Mouse (Mus musculus) myocyte (in vitro differentiated cells): ENCODE measurements around the gene Ucn2. TPM values are rescaled to one million over a fixed set of nuclear protein-coding genes. Genes with fewer than 3 reads are reported as not detected.
A peak's percentile ranks its signal among the peaks of the same experiment; 100 is the strongest.

Experiments used
- H3K27me3 ChIP-seq: one replicate; pipeline ENCODE4 v1.6.1; 2011; ENCODE audit not compliant: control insufficient read depth, insufficient read depth, insufficient read length
- H3K36me3 ChIP-seq: one replicate; pipeline ENCODE4 v1.6.1; 2011; ENCODE audit not compliant: control insufficient read depth, insufficient read depth
- H3K4me2 ChIP-seq: one replicate; pipeline ENCODE4 v1.6.1; 2011; ENCODE audit warnings: low read depth, control low read depth
- H3K4me3 ChIP-seq: one replicate; pipeline ENCODE4 v1.5.1; 2011; ENCODE audit warnings: mild to moderate bottlenecking, control low read depth, moderate library complexity
- H3K79me2 ChIP-seq: one replicate; pipeline ENCODE4 v1.6.1; 2011; ENCODE audit not compliant: control insufficient read depth, insufficient read depth
- H3ac ChIP-seq: one replicate; pipeline ENCODE4 v1.6.1; 2011; ENCODE audit not compliant: control insufficient read depth, insufficient read length
- CEBPB ChIP-seq: IDR thresholded peaks from 2 replicates; pipeline ENCODE4 v1.6.1; 2011; ENCODE audit warnings: mild to moderate bottlenecking, moderate library complexity; ENCODE audit not compliant: poor library complexity, insufficient read depth, severe bottlenecking
- E2F4 ChIP-seq: IDR thresholded peaks from one replicate; pipeline ENCODE4 v1.6.1; 2011; ENCODE audit warnings: mild to moderate bottlenecking, control low read depth, moderate library complexity; ENCODE audit not compliant: insufficient read depth
- MAX ChIP-seq: IDR thresholded peaks from one replicate; pipeline ENCODE4 v1.6.1; 2011; ENCODE audit warnings: low read depth, mild to moderate bottlenecking, control low read depth
- MYOD1 ChIP-seq, 3 experiments: IDR thresholded peaks; one replicate each; pipeline ENCODE4 v1.6.1; 2011; ENCODE audit warnings: control low read depth in 2 of 3, low read depth in 2 of 3, mild to moderate bottlenecking in 2 of 3, moderate library complexity in 1 of 3; ENCODE audit not compliant: insufficient read length in 2 of 3, control insufficient read depth in 1 of 3
- MYOG ChIP-seq, 3 experiments: IDR thresholded peaks; one replicate each; pipeline ENCODE4 v1.6.1; 2011; ENCODE audit warnings: control low read depth in 2 of 3, low read depth in 2 of 3, mild to moderate bottlenecking in 2 of 3; ENCODE audit not compliant: insufficient read length in 2 of 3, control insufficient read depth in 1 of 3, insufficient read depth in 1 of 3
- POLR2A ChIP-seq: IDR thresholded peaks from one replicate; pipeline ENCODE4 v1.6.1; 2011; ENCODE audit warnings: low read depth, mild to moderate bottlenecking, control low read depth, moderate library complexity; ENCODE audit not compliant: insufficient read length
- POLR2AphosphoS2 ChIP-seq: IDR thresholded peaks from one replicate; pipeline ENCODE4 v1.6.1; 2011; ENCODE audit warnings: low read depth, control low read depth; ENCODE audit not compliant: insufficient read length
- REST ChIP-seq: IDR thresholded peaks from one replicate; pipeline ENCODE4 v1.6.1; 2011; ENCODE audit warnings: mild to moderate bottlenecking, control low read depth, moderate library complexity; ENCODE audit not compliant: insufficient read depth, insufficient read length
- SRF ChIP-seq: IDR thresholded peaks from one replicate; pipeline ENCODE4 v1.6.1; 2011; ENCODE audit warnings: low read depth; ENCODE audit not compliant: control insufficient read depth, insufficient read length
- TCF12 ChIP-seq: IDR thresholded peaks from one replicate; pipeline ENCODE4 v1.6.1; 2011; ENCODE audit warnings: mild to moderate bottlenecking, control low read depth; ENCODE audit not compliant: poor library complexity, insufficient read depth, severe bottlenecking
- TCF3 ChIP-seq: IDR thresholded peaks from one replicate; pipeline ENCODE4 v1.6.1; 2011; ENCODE audit warnings: low read depth, control low read depth; ENCODE audit not compliant: insufficient read length
- USF1 ChIP-seq: IDR thresholded peaks from one replicate; pipeline ENCODE4 v1.6.1; 2011; ENCODE audit warnings: low read depth, mild to moderate bottlenecking, control low read depth, moderate library complexity
- polyA plus RNA-seq: library from polyadenylated mRNA; unstranded; fragments of >200 nt; fragmentation: generic; extraction: Trizol; gene quantifications from one replicate; pipeline ENCODE4 v1.2.1, GENCODE M21; 2012; ENCODE audit warnings: missing spikeins

The Ucn2 gene
- polyA plus RNA-seq, 1 experiment, result 0.17 TPM

DNA sequence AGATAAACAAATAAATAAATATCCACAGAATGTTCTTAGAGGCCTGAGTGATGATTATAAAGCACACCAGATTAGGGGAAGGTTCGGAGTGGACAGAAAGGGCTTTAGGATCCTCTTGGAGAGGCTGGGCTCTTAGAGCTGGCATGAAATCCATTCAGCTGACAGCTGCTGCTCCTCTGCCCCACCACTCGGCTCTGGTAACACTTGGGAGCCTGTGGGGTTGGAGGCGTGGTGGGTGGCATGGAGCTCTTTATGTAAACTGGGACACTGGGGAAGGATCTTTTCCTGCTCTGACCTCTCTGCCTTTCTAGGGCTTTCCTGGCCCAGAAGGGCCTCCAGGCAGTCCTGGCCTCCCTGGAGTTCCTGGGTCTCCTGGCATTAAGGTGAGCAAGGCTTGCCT, 22.2 kb upstream of the Ucn2 start:
- H3K36me3 ChIP-seq, result no peaks in the 10 kb centered on the region
- TF ChIP-seq MYOD1 (IDR thresholded peaks at IDR 0.05; ENCODE audit: control insufficient read depth in 1 of 3, insufficient read length in 2 of 3, low read depth in 2 of 3) (peak in 2 of 3 experiments; percentile 34 to 65), MYOG (IDR thresholded peaks at IDR 0.05; ENCODE audit: control insufficient read depth in 1 of 3, insufficient read depth in 1 of 3, insufficient read length in 2 of 3, low read depth in 2 of 3) (peak in 1 of 3 experiments; percentile 57), SRF (no peak), POLR2A (no peak), CEBPB (no peak)
- no peaks in the 10 kb centered on the region for H3K27me3 ChIP-seq
- H3K4me2 ChIP-seq, result peak overlapping the region; percentile 0
- no peak overlapping the region for H3K4me3 ChIP-seq
- H3K79me2 ChIP-seq, result no peaks in the 10 kb centered on the region
- no peak overlapping the region for H3ac ChIP-seq

DNA sequence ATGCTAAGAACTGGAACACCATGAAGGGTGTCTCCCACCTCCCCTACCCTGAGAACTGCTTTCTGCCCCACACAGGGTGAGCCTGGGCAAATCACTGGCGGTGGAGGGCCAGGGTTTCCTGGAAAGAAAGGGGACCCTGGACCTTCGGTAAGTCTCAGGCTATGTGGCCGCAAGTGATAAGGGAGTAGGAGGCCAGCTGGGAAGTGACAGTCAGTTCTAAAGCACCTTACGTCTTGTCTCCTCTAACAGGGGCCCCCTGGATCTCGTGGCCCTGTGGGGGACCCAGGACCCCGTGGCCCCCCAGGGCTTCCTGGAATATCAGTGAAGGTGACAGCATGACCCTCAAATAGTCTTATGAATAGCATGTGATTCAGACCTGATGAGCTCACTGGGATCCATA, 21.5 kb upstream of the Ucn2 start:
- no peaks in the 10 kb centered on the region for H3K27me3 ChIP-seq
- no peak overlapping the region for H3ac ChIP-seq
- H3K36me3 ChIP-seq, result no peaks in the 10 kb centered on the region
- H3K79me2 ChIP-seq, result no peaks in the 10 kb centered on the region
- no peak overlapping the region for H3K4me3 ChIP-seq
- H3K4me2 ChIP-seq, result no peak overlapping the region
- no peak for TF ChIP-seq MYOD1 (IDR thresholded peaks at IDR 0.05; ENCODE audit: control insufficient read depth in 1 of 3, insufficient read length in 2 of 3, low read depth in 2 of 3)
- TF ChIP-seq E2F4, result no peak
- TF ChIP-seq USF1, result no peak
- TF ChIP-seq REST, result no peak
- no peak for TF ChIP-seq TCF12

DNA sequence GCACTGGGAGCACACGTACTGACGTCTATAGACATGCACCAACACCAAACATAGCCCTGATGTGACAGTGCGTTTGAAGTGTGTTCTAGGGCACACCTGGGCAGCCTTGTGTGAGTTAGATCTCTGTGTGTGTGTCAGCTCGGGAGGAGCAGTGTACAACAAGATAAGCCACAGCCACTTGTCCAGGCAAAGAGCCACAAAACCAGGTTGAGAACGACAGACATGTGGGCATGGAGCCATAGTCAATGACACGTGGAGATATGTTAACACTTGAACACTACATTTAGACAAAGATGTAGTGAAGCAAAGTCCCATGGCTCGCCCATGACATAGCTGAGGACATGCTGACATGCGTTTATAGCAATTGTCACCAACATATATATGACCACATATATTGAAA, 15.2 kb upstream of the Ucn2 start:
- H3K36me3 ChIP-seq, result no peaks in the 10 kb centered on the region
- no peak overlapping the region for H3K4me3 ChIP-seq
- H3ac ChIP-seq, result no peak overlapping the region
- H3K4me2 ChIP-seq, result no peak overlapping the region
- no peak for TF ChIP-seq MYOG (IDR thresholded peaks at IDR 0.05; ENCODE audit: control insufficient read depth in 1 of 3, insufficient read depth in 1 of 3, insufficient read length in 2 of 3, low read depth in 2 of 3)
- TF ChIP-seq TCF12, result no peak
- TF ChIP-seq USF1, result no peak
- TF ChIP-seq POLR2AphosphoS2, result no peak
- TF ChIP-seq E2F4, result no peak
- TF ChIP-seq SRF, result no peak
- TF ChIP-seq CEBPB, result no peak
- TF ChIP-seq POLR2A, result no peak
- no peak for TF ChIP-seq TCF3
- TF ChIP-seq MAX, result no peak
- no peak for TF ChIP-seq MYOD1 (IDR thresholded peaks at IDR 0.05; ENCODE audit: control insufficient read depth in 1 of 3, insufficient read length in 2 of 3, low read depth in 2 of 3)
- TF ChIP-seq REST, result no peak
- no peaks in the 10 kb centered on the region for H3K79me2 ChIP-seq
- no peaks in the 10 kb centered on the region for H3K27me3 ChIP-seq

DNA sequence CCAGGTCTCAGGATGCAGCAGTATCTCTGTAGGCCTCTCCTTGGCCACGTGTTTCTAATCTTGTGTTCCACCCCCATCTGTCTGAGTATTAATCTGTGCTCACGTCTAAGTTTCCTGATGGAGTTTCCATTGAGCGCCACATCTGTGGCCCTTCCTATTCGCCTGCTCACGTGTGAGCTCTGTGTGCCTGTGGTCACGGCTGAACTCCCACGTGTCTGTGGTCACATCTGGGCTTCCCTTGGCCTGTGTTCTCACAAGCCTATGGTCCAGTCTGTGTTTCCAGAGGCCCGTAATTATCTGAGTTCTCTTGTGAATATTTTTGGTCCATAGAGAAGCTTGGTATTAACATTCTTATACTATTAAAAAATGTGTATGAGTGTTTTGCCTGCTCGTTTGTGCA, 9.3 kb upstream of the Ucn2 start:
- Histone ChIP-seq H3K27me3 (no peaks in the 10 kb centered on the region), H3K4me2 (no peak overlapping the region), H3K4me3 (no peak overlapping the region), H3K36me3 (no peaks in the 10 kb centered on the region), H3K79me2 (no peaks in the 10 kb centered on the region), H3ac (no peak overlapping the region)
- no peak for TF ChIP-seq MYOD1 (IDR thresholded peaks at IDR 0.05; ENCODE audit: control insufficient read depth in 1 of 3, insufficient read length in 2 of 3, low read depth in 2 of 3)
- no peak for TF ChIP-seq SRF
- no peak for TF ChIP-seq POLR2AphosphoS2
- no peak for TF ChIP-seq CEBPB
- no peak for TF ChIP-seq POLR2A
- no peak for TF ChIP-seq USF1
- no peak for TF ChIP-seq MYOG (IDR thresholded peaks at IDR 0.05; ENCODE audit: control insufficient read depth in 1 of 3, insufficient read depth in 1 of 3, insufficient read length in 2 of 3, low read depth in 2 of 3)
- TF ChIP-seq REST, result no peak
- no peak for TF ChIP-seq MAX
- TF ChIP-seq E2F4, result no peak
- TF ChIP-seq TCF3, result no peak
- TF ChIP-seq TCF12, result no peak

DNA sequence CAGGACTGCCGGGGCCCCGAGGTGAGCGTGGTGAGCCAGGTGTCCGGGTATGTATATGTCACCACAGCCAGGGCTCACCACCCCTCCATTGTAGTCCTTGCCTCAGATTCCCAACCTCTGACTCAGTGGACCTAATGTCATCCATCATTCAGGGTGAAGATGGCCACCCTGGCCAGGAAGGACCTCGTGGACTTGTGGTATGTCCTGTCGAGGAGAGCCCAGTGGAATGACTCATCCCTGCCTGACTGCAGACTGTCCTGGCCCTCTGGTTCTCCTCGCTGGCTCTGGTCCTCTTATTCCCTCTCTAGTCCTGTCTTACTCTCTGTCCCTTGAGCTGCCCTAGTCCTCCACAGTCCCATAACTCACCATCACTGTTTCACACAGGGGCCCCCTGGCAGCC, 7.8 kb upstream of the Ucn2 start:
- no peaks in the 10 kb centered on the region for H3K27me3 ChIP-seq
- H3K36me3 ChIP-seq, result no peaks in the 10 kb centered on the region
- H3K79me2 ChIP-seq, result no peaks in the 10 kb centered on the region
- no peak overlapping the region for H3ac ChIP-seq
- H3K4me2 ChIP-seq, result peak overlapping the region; percentile 42
- no peak overlapping the region for H3K4me3 ChIP-seq
- TF ChIP-seq SRF (no peak), CEBPB (no peak), TCF12 (no peak), USF1 (no peak), POLR2AphosphoS2 (no peak), MYOG (IDR thresholded peaks at IDR 0.05; ENCODE audit: control insufficient read depth in 1 of 3, insufficient read depth in 1 of 3, insufficient read length in 2 of 3, low read depth in 2 of 3) (no peak), REST (no peak), E2F4 (no peak), MYOD1 (IDR thresholded peaks at IDR 0.05; ENCODE audit: control insufficient read depth in 1 of 3, insufficient read length in 2 of 3, low read depth in 2 of 3) (no peak), POLR2A (no peak), TCF3 (no peak), MAX (no peak)
